Mouse (Mus musculus) forebrain, embryonic 10.5 days (tissue): Measurements from ENCODE around the gene Pdlim7. TPM values are rescaled to one million over a fixed set of nuclear protein-coding genes. Genes with fewer than 3 reads are reported as not detected.

ENCODE experiments used
- DNase-seq: peaks from one replicate; pipeline ENCODE4 v3.0.0-alpha.2; 2017; ENCODE audit warnings: low spot score; ENCODE audit errors: extremely low spot score
- H3K27ac ChIP-seq: fragments of 300-500 bp; sonication (generic); 2 replicates; pipeline ENCODE4 v1.5.1; 2016; ENCODE audit warnings: mild to moderate bottlenecking
- H3K27me3 ChIP-seq: fragments of 300-500 bp; sonication (generic); 2 replicates; pipeline ENCODE4 v1.6.1; 2016; ENCODE audit warnings: mild to moderate bottlenecking; ENCODE audit not compliant: poor library complexity, severe bottlenecking
- H3K36me3 ChIP-seq: fragments of 300-500 bp; sonication (generic); replicated peaks from 2 replicates; pipeline ENCODE4 v1.6.1; 2016; ENCODE audit warnings: mild to moderate bottlenecking, moderate library complexity
- H3K4me1 ChIP-seq: fragments of 300-500 bp; sonication (generic); 2 replicates; pipeline ENCODE4 v1.6.1; 2016
- H3K4me3 ChIP-seq: fragments of 300-500 bp; sonication (generic); 2 replicates; pipeline ENCODE4 v1.5.1; 2016; ENCODE audit warnings: mild to moderate bottlenecking, moderate library complexity
- H3K9me3 ChIP-seq: fragments of 300-500 bp; sonication (generic); 2 replicates; pipeline ENCODE4 v1.6.1; 2016; ENCODE audit warnings: mild to moderate bottlenecking, moderate library complexity
- WGBS: fragments of 180-500 bp; shearing (Covaris S2); methylation state at CpG from one replicate; pipeline ENCODE4 v1.1.7; 2016; 5-methylcytosine and 5-hydroxymethylcytosine counted together
- microRNA-seq: library from miRNA; unstranded; fragments of <30 nt; microRNA quantifications from one replicate; pipeline ENCODE4, GENCODE M21; 2017
- polyA plus RNA-seq: library from polyadenylated mRNA; unstranded; fragments of >200 nt; fragmentation: Nextera tagmentation; extraction: Ambion mirVana; gene quantifications from 2 replicates; pipeline ENCODE4 v1.2.1, GENCODE M21; 2016

The Pdlim7 gene
- polyA plus RNA-seq, 1 experiment from 2014 or later, result 200 TPM

- Histone ChIP-seq H3K4me1 (peaks cover 46% of the 10 kb centered on the region), H3K27ac (no peak overlapping the region), H3K36me3 (peaks cover 59% of the 10 kb centered on the region), H3K4me3 (peak overlapping the region; percentile 95; the same call in 1 of the 2 replicates), H3K27me3 (no peaks in the 10 kb centered on the region), H3K9me3 (no peaks in the 10 kb centered on the region)
- no peak for DNase-seq
- 91% methylated on average over 5 of the region's 5 CpGs for WGBS
Observed at GRCm38 (mm10) chr13:55448131-55448530, 65.3 kb downstream of the Pdlim7 start.

DNA sequence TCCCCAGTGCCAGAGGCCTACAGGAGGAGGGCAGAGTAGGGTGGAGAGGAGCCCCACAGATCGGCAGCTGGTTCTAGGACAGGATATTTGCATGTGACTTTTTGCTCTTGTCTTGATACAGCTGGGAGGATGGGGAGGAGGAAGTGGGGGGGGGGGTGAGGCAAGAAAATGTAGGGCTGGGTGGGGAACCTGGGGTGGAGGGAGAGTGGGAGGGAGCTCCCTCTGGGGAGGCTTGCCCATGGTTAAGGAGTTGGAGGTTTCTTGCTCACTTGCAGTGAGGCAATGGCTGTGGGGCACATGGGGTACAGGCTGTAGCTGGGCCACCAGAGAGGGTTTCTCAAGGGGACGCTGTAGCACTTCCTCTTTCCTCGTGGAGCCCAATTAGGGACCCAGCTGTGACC, 65.9 kb downstream of the Pdlim7 start:
- WGBS, result 75% methylated on average over 3 of the region's 3 CpGs
- Histone ChIP-seq H3K27me3 (no peaks in the 10 kb centered on the region), H3K4me1 (peaks cover 46% of the 10 kb centered on the region)

DNA sequence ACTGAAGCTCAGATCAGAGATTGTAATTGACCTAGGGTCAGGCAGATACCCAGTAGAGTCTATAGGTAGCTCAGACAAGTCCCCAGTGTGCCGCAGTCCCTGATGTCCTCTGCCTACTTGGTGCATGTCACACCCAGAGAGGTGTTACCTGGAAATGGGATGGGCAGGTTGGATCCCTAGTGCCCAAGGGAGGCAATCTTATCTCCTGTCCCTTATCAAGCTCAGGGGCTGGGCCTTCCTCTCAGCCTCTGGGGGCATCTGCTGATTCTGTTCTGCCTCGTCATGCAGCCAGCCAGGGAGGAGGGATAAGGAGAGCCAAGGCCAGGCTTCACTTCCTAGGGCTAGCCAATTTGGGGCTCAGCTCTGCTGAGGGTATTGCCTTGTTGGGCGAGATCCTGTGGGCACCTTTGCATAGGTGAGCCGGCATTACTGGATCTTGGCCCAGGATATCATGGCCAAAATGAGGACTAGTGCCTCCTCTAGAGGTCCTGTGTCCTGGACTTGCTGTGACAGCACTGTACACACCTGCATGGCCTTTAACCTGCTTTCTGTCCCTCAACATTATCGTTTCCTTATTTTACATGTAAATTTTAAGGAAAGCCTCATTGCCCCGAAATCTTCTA, 66.9 kb downstream of the Pdlim7 start:
- Histone ChIP-seq H3K9me3 (no peaks in the 10 kb centered on the region), H3K27me3 (no peaks in the 10 kb centered on the region), H3K4me1 (peaks cover 46% of the 10 kb centered on the region), H3K4me3 (peak overlapping the region; percentile 95), H3K27ac (peak overlapping the region; percentile 96), H3K36me3 (peaks cover 44% of the 10 kb centered on the region)
- no peak for DNase-seq
- WGBS, result 88% methylated on average over 6 of the region's 6 CpGs

More for the DNA sequence above, 65.9 kb downstream of the Pdlim7 start:
- Histone ChIP-seq H3K9me3 (no peaks in the 10 kb centered on the region), H3K4me3 (peak overlapping the region; percentile 95; the same call in 1 of the 2 replicates), H3K27ac (no peak overlapping the region), H3K36me3 (peaks cover 53% of the 10 kb centered on the region)
- no peak for DNase-seq

Small RNAs within 50 kb of the gene (microRNA-seq; reads per million reads assigned to microRNA genes)
- gene Mir6943 (not detected), gene Mir6944 (109 reads per million, percentile 49 among the genes with 10 or more reads in this experiment), gene Mir6945 (not detected)

Other genes with a start within 250 kb of the Pdlim7 start
- gene Prelid1, start 193.2 kb downstream of the Pdlim7 start, polyA plus RNA-seq, result 502 and 512 TPM in 2 replicates
- gene Rab24, start 191.7 kb downstream of the Pdlim7 start, polyA plus RNA-seq, result 67.1 and 76.5 TPM in 2 replicates
- 23.0 and 28.5 TPM in 2 replicates for gene Mxd3, start 183.9 kb downstream of the Pdlim7 start, polyA plus RNA-seq
- 97.8 and 100 TPM in 2 replicates for gene Lman2, start 150.9 kb downstream of the Pdlim7 start, polyA plus RNA-seq
- gene Rgs14, start 143.9 kb downstream of the Pdlim7 start, polyA plus RNA-seq, result 0.34 and 0.58 TPM in 2 replicates
- not detected in 2 replicates for gene Slc34a1, start 115.5 kb downstream of the Pdlim7 start, polyA plus RNA-seq
- gene Pfn3, start 98.4 kb downstream of the Pdlim7 start, polyA plus RNA-seq, result not detected in 2 replicates
- not detected in 2 replicates for gene F12, start 86.9 kb downstream of the Pdlim7 start, polyA plus RNA-seq
- 44.8 and 51.1 TPM in 2 replicates for gene Grk6, start 68.6 kb downstream of the Pdlim7 start, polyA plus RNA-seq
- gene Prr7, start 49.4 kb downstream of the Pdlim7 start, polyA plus RNA-seq, result 0.75 and 0.88 TPM in 2 replicates
- 346 and 355 TPM in 2 replicates for gene Dbn1, start 25.6 kb downstream of the Pdlim7 start, polyA plus RNA-seq
- gene Dok3, start 15.6 kb upstream of the Pdlim7 start, polyA plus RNA-seq, result 3.3 and 4.2 TPM in 2 replicates
- 96.5 and 98.2 TPM in 2 replicates for gene Ddx41, start 23.0 kb upstream of the Pdlim7 start, polyA plus RNA-seq
- 55.6 and 57.8 TPM in 2 replicates for gene Fam193b, start 57.4 kb upstream of the Pdlim7 start, polyA plus RNA-seq
- gene Tmed9, start 60.1 kb upstream of the Pdlim7 start, polyA plus RNA-seq, result 129 and 141 TPM in 2 replicates
- gene B4galt7, start 86.2 kb upstream of the Pdlim7 start, polyA plus RNA-seq, result 26.6 and 28.9 TPM in 2 replicates
- gene Caml, start 109.3 kb upstream of the Pdlim7 start, polyA plus RNA-seq, result 51.6 and 54.5 TPM in 2 replicates
- 44.1 and 48.0 TPM in 2 replicates for gene Ddx46, start 121.4 kb upstream of the Pdlim7 start, polyA plus RNA-seq
- gene B230219D22Rik, start 179.4 kb upstream of the Pdlim7 start, polyA plus RNA-seq, result 46.7 and 48.7 TPM in 2 replicates
- 67.1 and 69.5 TPM in 2 replicates for gene Txndc15, start 201.0 kb upstream of the Pdlim7 start, polyA plus RNA-seq
- 33.9 and 36.4 TPM in 2 replicates for gene Pcbd2, start 213.7 kb upstream of the Pdlim7 start, polyA plus RNA-seq